Comparison of ENCODE assay signal across 10 mouse cellular contexts in genomic region chr11:79116665-79117064, GRCm38 (mm10). TPM values are rescaled to one million over a fixed set of nuclear protein-coding genes. Genes with fewer than 3 reads are reported as not detected.
DNase-seq lines count a peak whose midpoint lies in the region; ATAC-seq and TF ChIP-seq lines count a peak whose summit lies in the region.
"Had no signal": no experiment of that assay in that cellular context is flagged by ENCODE, and none has a peak within 500 bp of the region (broad histone marks: within the 10 kb centered on the region; RNA-seq: fewer than 3 reads in every experiment).

No protein-coding gene starts in this region.

- no peak overlapping the region for H3K4me3 ChIP-seq in forebrain, embryonic 14.5 days (ENCODE audit: low read depth, low read length)
- H3K4me3 ChIP-seq in lung, adult 2 months (replicated peaks; ENCODE audit: extremely low read depth, low read depth, low read length): no peak overlapping the region
- H3K4me3 ChIP-seq: embryonic facial prominence, embryonic 15.5 days had no signal

- peak; percentile 71 for DNase-seq in right cerebral cortex, adult 18-20 months
- no peak for DNase-seq in right cerebral cortex, postnatal 14 days
- DNase-seq in forebrain, embryonic 14.5 days (ENCODE audit: low spot score): peak; percentile 65
- peak; percentile 59 for DNase-seq in mesoderm, embryonic 11.5 days (ENCODE audit: low read depth, low spot score)
- DNase-seq in lung, adult 2 months: no peak
- no peak for DNase-seq in ovary, postnatal 36 days (ENCODE audit: low spot score)
- no peak for DNase-seq in testis, postnatal 14 days (ENCODE audit: low spot score)
- DNase-seq in heart, postnatal 4 days: no peak

- TF ChIP-seq POLR2A in lung, adult 2 months (IDR thresholded peaks at IDR 0.05; ENCODE audit: borderline replicate concordance, extremely low read depth, low read depth, low read length): no peak

- TF ChIP-seq CTCF in lung, adult 2 months (IDR thresholded peaks at IDR 0.05; ENCODE audit: insufficient read depth, low read length): no peak

- H3K27me3 ChIP-seq in forebrain, embryonic 14.5 days (replicated peaks; ENCODE audit: control insufficient read depth, insufficient read depth, low read length): no peaks in the 10 kb centered on the region
- H3K27me3 ChIP-seq: embryonic facial prominence, embryonic 15.5 days; Patski had no signal

- peaks cover 25% of the 10 kb centered on the region for H3K4me1 ChIP-seq in forebrain, embryonic 14.5 days (ENCODE audit: control insufficient read depth, insufficient read depth, low read length)
- peaks cover 6% of the 10 kb centered on the region for H3K4me1 ChIP-seq in lung, adult 2 months (ENCODE audit: control insufficient read depth, insufficient read depth, low read length)

- no peaks in the 10 kb centered on the region for H3K9me3 ChIP-seq in forebrain, embryonic 14.5 days (replicated peaks; ENCODE audit: control insufficient read depth, low read length)
- H3K9me3 ChIP-seq: embryonic facial prominence, embryonic 15.5 days had no signal

- H3K9ac ChIP-seq in forebrain, embryonic 14.5 days (ENCODE audit: low read length): peak overlapping the region; percentile 29; the same call in 1 of the 2 replicates
- H3K9ac ChIP-seq: embryonic facial prominence, embryonic 15.5 days had no signal

- ATAC-seq in forebrain, embryonic 14.5 days: peak; percentile 67; the same call in 1 of the 2 replicates
- ATAC-seq: Patski had no signal

- 15% methylated on average over 9 of the region's 9 CpGs for WGBS in forebrain, embryonic 14.5 days
- 67% methylated on average over 9 of the region's 9 CpGs for WGBS in lung, adult 2 months

- no peaks in the 10 kb centered on the region for H3K36me3 ChIP-seq in forebrain, embryonic 14.5 days (ENCODE audit: control insufficient read depth, insufficient read depth, low read length)
- H3K36me3 ChIP-seq: embryonic facial prominence, embryonic 15.5 days had no signal

- H3K27ac ChIP-seq in forebrain, embryonic 14.5 days (ENCODE audit: low read depth, low read length): peak overlapping the region; percentile 60
- H3K27ac ChIP-seq: embryonic facial prominence, embryonic 15.5 days had no signal

- H3K4me2 ChIP-seq in forebrain, embryonic 14.5 days (ENCODE audit: low read length): no peak overlapping the region
- H3K4me2 ChIP-seq: embryonic facial prominence, embryonic 15.5 days had no signal

RNA-seq across cellular contexts. Expression of gene Ksr1, which starts 29.5 kb away (rescaled TPM):
- 4.7 and 7.2 TPM in 2 replicates for polyA plus RNA-seq in forebrain, embryonic 14.5 days (2014; fragmentation: Nextera tagmentation; extraction: Ambion mirVana)
- 20.7 and 21.9 TPM in 2 replicates for polyA plus RNA-seq in lung, adult 2 months (2012; rRNA removed)
- 10 to 100 TPM; 14.6 to 15.8 TPM for total RNA-seq in heart, postnatal 4 days (2021)

Comparison
In these comparisons a context has a peak if more than half of its experiments do, and no peak if none do; other contexts are left out.
1. DNase-seq: peak in right cerebral cortex, adult 18-20 months (single experiment), forebrain, embryonic 14.5 days (single experiment) and mesoderm, embryonic 11.5 days (single experiment); none in right cerebral cortex, postnatal 14 days (single experiment), lung, adult 2 months (single experiment), ovary, postnatal 36 days (single experiment), testis, postnatal 14 days (single experiment) and heart, postnatal 4 days (single experiment).